Mouse (Mus musculus): ENCODE measurements around the gene Arid4a. TPM values are rescaled to one million over a fixed set of nuclear protein-coding genes. Genes with fewer than 3 reads are reported as not detected.

Arid4a gene
- total RNA-seq, 2 experiments from 2014 or later: 6.8 to 7.8 TPM

- intact Hi-C loops (cut with DNase I): loop anchor here (2.0 kb wide), 1 partner anchor 168 kb away; no protein-coding TSS in a partner anchor
- peak; percentile 56 to 70 for DNase-seq
These were observed 120.6 kb downstream of the Arid4a start, which contains the start of the genes Timm9 and 2700049A03Rik for GRCm38 (mm10) chr12:71136130-71136973. Timm9 (minus strand) TSS chr12:71136684. 2700049A03Rik (plus strand) TSS chr12:71136848.

- DNase-seq: peak; percentile 65 to 79
- intact Hi-C loops (cut with DNase I): loop anchor here (2.0 kb wide), 1 partner anchor 168 kb away; no protein-coding TSS in a partner anchor
These were observed 121.2 kb downstream of the Arid4a start for GRCm38 (mm10) chr12:71136974-71137491.

GRCm38 (mm10) chr12:71137686-71138085 lies 121.9 kb downstream of the Arid4a start:
- intact Hi-C loops (cut with DNase I): loop anchor here (2.0 kb wide), 1 partner anchor 169 kb away; no protein-coding TSS in a partner anchor
- no peak for DNase-seq

DNA sequence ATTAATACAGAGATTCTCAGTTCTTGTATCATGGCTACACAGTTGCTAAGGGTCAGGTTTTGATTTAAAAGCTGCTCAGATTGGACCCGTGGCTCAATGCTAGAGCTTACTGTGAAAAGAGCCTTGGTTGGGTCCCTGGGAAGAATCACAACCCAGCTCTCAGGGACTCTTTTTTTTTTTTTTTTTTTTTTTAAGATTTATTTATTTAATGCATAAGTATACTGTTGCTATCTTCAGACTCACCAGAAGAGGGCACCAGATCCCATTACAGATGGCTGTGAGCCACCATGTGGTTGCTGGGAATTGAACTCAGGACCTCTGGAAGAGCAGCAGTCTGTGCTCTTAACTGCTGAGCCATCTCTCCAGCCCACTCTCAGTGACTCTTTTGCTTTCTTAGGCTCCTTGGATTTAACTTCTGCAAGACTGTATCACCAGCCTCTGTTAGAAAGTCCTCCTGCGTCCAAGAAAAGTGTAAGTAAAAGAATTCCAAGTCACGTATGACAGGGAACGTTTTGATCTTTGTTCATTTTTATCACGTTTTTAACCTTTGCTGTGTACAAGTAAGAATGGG lies 123.6 kb downstream of the Arid4a start:
- intact Hi-C loops (cut with DNase I): no loop called here
- no peak for DNase-seq

DNA sequence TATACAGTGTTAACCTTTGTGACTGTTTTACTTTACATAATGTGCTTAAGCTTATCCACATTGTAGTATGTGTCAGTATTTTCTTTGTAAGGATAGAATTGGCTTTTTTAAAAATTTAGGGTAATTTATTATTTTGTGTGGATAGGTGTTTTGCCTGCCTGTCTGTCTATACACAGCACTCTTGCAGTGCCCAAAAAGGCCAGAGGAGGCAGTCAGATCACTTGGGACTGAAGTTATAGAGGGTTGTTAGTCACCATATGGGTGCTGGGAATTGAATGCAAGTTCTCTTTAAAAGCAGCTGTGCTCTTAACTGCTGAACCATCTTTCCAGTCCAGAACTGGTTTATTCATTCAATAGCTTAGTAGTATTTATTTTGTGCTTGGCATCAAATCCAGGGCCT lies 125.4 kb downstream of the Arid4a start:
- DNase-seq: no peak
- intact Hi-C loops (cut with DNase I): no loop called here

GRCm38 (mm10) chr12:71147641-71148040 lies 131.9 kb downstream of the Arid4a start:
- DNase-seq: no peak
- intact Hi-C loops (cut with DNase I): no loop called here

Other genes starting within 250 kb of the Arid4a start
- 10 to 100 TPM; 14.2 to 14.4 TPM for gene Frmd6, start 190.5 kb upstream of the Arid4a start, total RNA-seq (2021)
- 10 to 100 TPM; 88.1 to 92.1 TPM for gene Actr10, start 78.1 kb upstream of the Arid4a start, total RNA-seq (2021)
- 100 to 1,000 TPM; 278 to 296 TPM for gene Psma3, start 41.4 kb upstream of the Arid4a start, total RNA-seq (2021)
- not detected for gene Tomm20l, start 95.4 kb downstream of the Arid4a start, total RNA-seq (2021)
- gene Timm9, start 120.7 kb downstream of the Arid4a start, total RNA-seq (2021): 10 to 100 TPM; 21.0 to 26.9 TPM
- 1 to 10 TPM; 3.1 to 3.5 TPM for gene 2700049A03Rik, start 120.9 kb downstream of the Arid4a start, total RNA-seq (2021)